Mouse (Mus musculus) kidney, embryonic 14.5 days (tissue): ENCODE measurements around the gene Cspg4. TPM values are rescaled to one million over a fixed set of nuclear protein-coding genes. Genes with fewer than 3 reads are reported as not detected.
"Not testable (repeated sequence)": the region's sequence is repeated elsewhere in the genome, so short reads cannot be mapped to it uniquely, and the experiment has no call there.

Experiments
- ATAC-seq: fragments of 200-750 bp; cut with Nextera tagmentation; 2 replicates; pipeline ENCODE4 v1.8.0; 2017; ENCODE audit warnings: moderate number of reproducible peaks, mild to moderate bottlenecking, moderate TSS enrichment, moderate library complexity; ENCODE audit not compliant: low FRiP score, low TSS enrichment
- H3K27ac ChIP-seq: fragments of 300-500 bp; sonication (generic); 2 replicates; pipeline ENCODE4 v1.5.1; 2014; ENCODE audit warnings: low read depth, mild to moderate bottlenecking, low read length, moderate library complexity, mixed read lengths
- H3K27me3 ChIP-seq: fragments of 300-500 bp; sonication (generic); 2 replicates; pipeline ENCODE4 v1.6.1; 2014; ENCODE audit warnings: mild to moderate bottlenecking, low read length; ENCODE audit not compliant: control insufficient read depth, insufficient read depth
- H3K36me3 ChIP-seq: fragments of 300-500 bp; sonication (generic); 2 replicates; pipeline ENCODE4 v1.6.1; 2014; ENCODE audit warnings: low read length, mixed read lengths; ENCODE audit not compliant: control insufficient read depth, insufficient read depth
- H3K4me1 ChIP-seq: fragments of 300-500 bp; sonication (generic); 2 replicates; pipeline ENCODE4 v1.6.1; 2014; ENCODE audit warnings: low read length, mixed read lengths; ENCODE audit not compliant: control insufficient read depth, insufficient read depth
- H3K4me2 ChIP-seq: fragments of 300-500 bp; sonication (generic); replicated peaks from 2 replicates; pipeline ENCODE4 v1.6.1; 2014; ENCODE audit warnings: low read depth, mild to moderate bottlenecking, low read length
- H3K4me3 ChIP-seq: fragments of 300-500 bp; sonication (generic); 2 replicates; pipeline ENCODE4 v1.5.1; 2014; ENCODE audit warnings: mild to moderate bottlenecking, low read length
- H3K9ac ChIP-seq: fragments of 300-500 bp; sonication (generic); 2 replicates; pipeline ENCODE4 v1.6.1; 2014; ENCODE audit warnings: low read depth, mild to moderate bottlenecking, low read length, moderate library complexity
- H3K9me3 ChIP-seq: fragments of 300-500 bp; sonication (generic); 2 replicates; pipeline ENCODE4 v1.6.1; 2016; ENCODE audit warnings: low read length; ENCODE audit not compliant: control insufficient read depth
- WGBS: fragments of 180-500 bp; shearing (Covaris S2); extraction: QIAGEN DNeasy Blood & Tissue Kit; methylation state at CpG from one replicate; pipeline ENCODE4 v1.1.7; 2014; 5-methylcytosine and 5-hydroxymethylcytosine counted together
- polyA plus RNA-seq: library from polyadenylated mRNA; unstranded; fragments of >200 nt; fragmentation: Nextera tagmentation; extraction: Ambion mirVana; gene quantifications from 2 replicates; pipeline ENCODE4 v1.2.1, GENCODE M21; 2014

Cspg4 gene
- polyA plus RNA-seq, 1 experiment from 2014 or later, result 19.2 TPM

DNA sequence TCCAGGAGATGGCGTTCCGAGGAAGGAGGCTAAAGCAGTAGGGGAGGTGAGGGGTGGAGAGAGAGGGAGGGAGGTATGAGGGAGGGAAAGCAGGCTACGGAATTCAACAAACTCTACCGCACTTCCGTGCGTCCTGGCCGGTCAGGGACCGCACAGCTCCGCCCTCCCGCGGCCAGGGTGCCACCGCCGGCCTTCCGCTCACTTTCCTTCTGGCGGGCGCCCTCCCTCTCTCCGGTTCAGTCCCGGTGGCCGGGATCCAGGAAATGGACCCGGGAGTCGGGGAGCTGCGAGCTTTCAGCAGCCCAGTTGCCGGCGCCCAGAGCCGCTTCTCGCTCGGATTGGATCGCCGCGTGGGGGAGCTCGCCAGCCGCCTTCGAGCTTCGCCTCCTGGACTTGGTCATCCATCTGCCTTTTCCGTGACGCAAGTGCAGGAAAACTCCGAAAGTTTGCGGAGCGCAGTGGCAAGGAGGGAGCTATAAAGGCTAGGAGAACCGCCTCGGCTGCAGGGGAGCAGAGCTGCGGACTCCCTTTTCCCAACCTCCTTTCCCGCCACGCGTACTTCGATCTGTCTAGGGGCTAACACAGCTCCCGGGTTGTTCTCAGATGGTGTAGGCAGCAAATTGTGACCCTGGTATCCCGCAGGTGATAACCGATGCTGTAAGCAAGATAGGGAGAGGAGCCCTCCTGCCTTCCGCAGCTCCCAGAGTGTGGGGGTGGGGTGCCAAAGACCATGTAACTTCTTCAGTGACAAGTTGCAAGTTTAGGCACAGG lies 63.4 kb downstream of the Cspg4 start, which contains the start of gene Snx33:
Gene Snx33, minus strand, starts transcription at position 331 of the 771 bp plus-strand sequence.
- H3K9me3 ChIP-seq, result no peaks in the 10 kb centered on the region
- H3K27ac ChIP-seq, result peak within 1 kb of the TSS; percentile 87
- WGBS, result under 1% methylated on average over 50 of the region's 50 CpGs
- peak within 1 kb of the TSS; percentile 44 for H3K4me3 ChIP-seq
- H3K4me1 ChIP-seq, result peaks cover 37% of the 10 kb centered on the region
- peaks cover 6% of the 10 kb centered on the region; the same call in 1 of the 2 replicates for H3K36me3 ChIP-seq
- no peaks in the 10 kb centered on the region for H3K27me3 ChIP-seq
- H3K9ac ChIP-seq, result peak within 1 kb of the TSS; percentile 64
- peak; percentile 85 for ATAC-seq
- H3K4me2 ChIP-seq, result peak within 1 kb of the TSS; percentile 71

DNA sequence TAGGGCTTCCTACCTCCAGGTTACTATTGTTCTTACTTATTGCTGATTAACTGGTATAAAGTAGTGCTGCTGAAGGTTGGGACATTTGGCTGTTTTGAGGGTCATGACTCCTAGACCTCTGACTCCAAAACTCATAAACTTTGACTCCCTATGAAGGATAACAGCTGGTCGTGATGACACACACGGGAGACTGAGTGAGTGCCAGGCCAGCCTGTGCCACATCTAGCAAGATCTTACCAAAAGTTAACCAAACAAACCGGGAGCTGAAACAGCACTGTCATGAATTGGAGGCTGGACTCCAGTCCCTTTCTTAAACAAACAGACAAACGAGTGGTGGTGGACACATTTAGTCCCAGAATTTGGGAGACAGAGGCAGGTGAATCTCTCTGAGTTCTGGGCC lies 64.7 kb downstream of the Cspg4 start:
- WGBS, result 15% methylated on average over 4 of the region's 4 CpGs
- ATAC-seq, result no peak
- Histone ChIP-seq H3K9me3 (no peaks in the 10 kb centered on the region), H3K4me1 (peaks cover 24% of the 10 kb centered on the region), H3K4me2 (no peak overlapping the region), H3K4me3 (no peak overlapping the region), H3K36me3 (peaks cover 6% of the 10 kb centered on the region; the same call in 1 of the 2 replicates), H3K27ac (no peak overlapping the region), H3K27me3 (no peaks in the 10 kb centered on the region), H3K9ac (no peak overlapping the region)

DNA sequence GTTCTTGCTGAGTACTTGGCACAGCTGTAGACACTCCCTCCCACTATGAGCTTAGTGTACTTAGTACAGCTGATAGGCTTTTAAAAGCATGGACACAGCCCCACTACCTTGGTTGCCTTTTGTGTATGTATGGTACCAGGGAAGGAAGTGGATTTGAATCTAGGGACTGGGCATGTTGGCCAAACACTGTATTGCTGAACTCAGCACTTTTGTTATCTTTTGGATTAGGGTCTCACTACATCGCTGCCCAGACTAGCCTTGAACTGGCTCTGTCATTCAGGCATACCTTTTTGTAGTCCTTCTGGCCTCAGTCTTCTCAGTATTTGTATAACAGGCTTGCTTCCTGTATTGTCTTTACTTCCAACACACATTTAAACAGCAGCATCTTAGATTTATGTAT lies 65.7 kb downstream of the Cspg4 start:
- ATAC-seq, result no peak
- H3K4me1 ChIP-seq, result peaks cover 15% of the 10 kb centered on the region
- no peaks in the 10 kb centered on the region for H3K9me3 ChIP-seq
- H3K27me3 ChIP-seq, result no peaks in the 10 kb centered on the region
- H3K27ac ChIP-seq, result no peak overlapping the region
- H3K36me3 ChIP-seq, result peaks cover 6% of the 10 kb centered on the region; the same call in 1 of the 2 replicates
- 84% methylated on average over 1 of the region's 1 CpGs for WGBS
- H3K4me2 ChIP-seq, result no peak overlapping the region
- H3K9ac ChIP-seq, result no peak overlapping the region
- H3K4me3 ChIP-seq, result no peak overlapping the region

DNA sequence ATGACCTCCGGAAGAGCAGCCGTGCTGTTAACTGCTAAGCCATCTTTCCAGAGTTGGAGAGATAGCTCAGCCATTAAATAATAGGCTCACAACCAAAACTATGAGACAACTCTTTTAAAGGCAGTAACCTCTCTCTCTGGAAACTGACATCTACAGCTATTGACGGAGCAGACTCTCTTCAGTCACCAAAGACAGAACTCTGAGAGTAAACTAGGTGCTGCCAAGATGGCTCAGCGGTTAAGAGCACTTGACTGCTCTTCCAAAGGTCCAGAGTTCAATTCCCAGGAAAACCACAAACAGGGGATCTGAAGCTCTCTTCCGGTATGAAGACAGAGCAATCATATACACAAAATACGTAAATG lies 72.0 kb downstream of the Cspg4 start:
- WGBS, result 20% methylated on average over 6 of the region's 6 CpGs
- Histone ChIP-seq H3K27me3 (no peaks in the 10 kb centered on the region), H3K9ac (peak overlapping the region; percentile 37; the same call in 1 of the 2 replicates), H3K4me3 (peak overlapping the region; percentile 85), H3K4me1 (0 out of 2 replicates have a peak, but pooled peaks cover 7% of the 10 kb centered on the region), H3K27ac (peak overlapping the region; percentile 47; the same call in 1 of the 2 replicates), H3K9me3 (no peaks in the 10 kb centered on the region), H3K36me3 (no peaks in the 10 kb centered on the region), H3K4me2 (peak overlapping the region; percentile 65)
- ATAC-seq, result no peak

DNA sequence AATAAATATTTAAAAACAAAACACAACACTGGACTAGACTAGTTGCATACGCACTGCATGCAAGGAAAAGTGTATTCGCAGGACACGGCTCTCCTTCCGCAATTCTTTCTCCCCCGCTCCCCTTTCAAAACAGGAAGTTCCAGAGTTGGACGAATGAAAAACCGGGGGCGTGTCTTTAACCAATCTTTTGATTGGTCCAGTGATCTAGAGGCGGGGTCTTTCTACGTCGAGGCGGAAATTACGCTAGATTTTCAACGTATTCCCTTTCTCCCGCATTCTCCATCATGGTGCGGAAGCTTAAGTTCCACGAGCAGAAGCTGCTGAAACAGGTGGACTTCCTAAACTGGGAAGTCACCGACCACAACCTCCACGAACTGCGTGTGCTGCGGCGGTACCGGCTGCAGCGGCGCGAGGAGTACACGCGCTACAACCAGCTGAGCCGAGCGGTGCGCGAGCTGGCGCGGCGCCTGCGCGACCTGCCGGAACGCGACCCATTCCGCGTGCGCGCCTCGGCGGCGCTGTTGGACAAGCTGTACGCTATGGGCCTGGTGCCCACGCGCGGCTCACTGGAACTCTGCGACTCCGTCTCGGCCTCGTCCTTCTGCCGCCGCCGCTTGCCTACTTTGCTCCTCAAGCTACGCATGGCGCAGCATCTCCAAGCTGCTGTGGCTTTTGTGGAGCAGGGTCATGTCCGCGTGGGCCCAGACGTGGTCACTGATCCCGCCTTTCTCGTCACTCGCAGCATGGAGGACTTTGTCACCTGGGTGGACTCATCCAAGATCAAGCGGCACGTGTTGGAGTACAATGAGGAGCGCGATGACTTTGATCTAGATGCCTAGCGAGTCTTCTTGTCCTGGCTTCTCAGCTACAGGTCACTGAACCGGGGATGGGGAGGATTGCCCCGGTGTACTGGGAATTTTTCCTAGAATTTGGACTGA lies 72.7 kb downstream of the Cspg4 start, which contains the start of gene Imp3:
Gene Imp3, plus strand, starts transcription at position 253 of the 938 bp plus-strand sequence.
- WGBS, result under 1% methylated on average over 73 of the region's 73 CpGs
- H3K9me3 ChIP-seq, result no peaks in the 10 kb centered on the region
- peak within 1 kb of the TSS; percentile 85 for H3K4me3 ChIP-seq
- H3K4me2 ChIP-seq, result peak within 1 kb of the TSS; percentile 82
- ATAC-seq, result peak; percentile 93
- peak within 1 kb of the TSS; percentile 82 for H3K9ac ChIP-seq
- H3K36me3 ChIP-seq, result no peaks in the 10 kb centered on the region
- H3K27me3 ChIP-seq, result no peaks in the 10 kb centered on the region
- H3K4me1 ChIP-seq, result 0 out of 2 replicates have a peak, but pooled peaks cover 7% of the 10 kb centered on the region
- H3K27ac ChIP-seq, result peak within 1 kb of the TSS; percentile 85

GRCm38 (mm10) chr9:56938374-56938773 lies 73.5 kb downstream of the Cspg4 start:
- Histone ChIP-seq H3K4me2 (peak overlapping the region; percentile 82), H3K9ac (peak overlapping the region; percentile 82), H3K4me3 (peak overlapping the region; percentile 85), H3K27me3 (no peaks in the 10 kb centered on the region), H3K4me1 (0 out of 2 replicates have a peak, but pooled peaks cover 7% of the 10 kb centered on the region), H3K9me3 (no peaks in the 10 kb centered on the region), H3K27ac (peak overlapping the region; percentile 85; the same call in 1 of the 2 replicates), H3K36me3 (no peaks in the 10 kb centered on the region)
- no peak for ATAC-seq
- WGBS, result 2% methylated on average over 7 of the region's 7 CpGs

- not testable (repeated sequence) for H3K4me3 ChIP-seq, ATAC-seq, H3K27me3 ChIP-seq, H3K4me2 ChIP-seq, H3K4me1 ChIP-seq, H3K9me3 ChIP-seq, H3K27ac ChIP-seq, H3K9ac ChIP-seq, H3K36me3 ChIP-seq
- 33% methylated on average over 3 of the region's 3 CpGs for WGBS
These were observed 82.6 kb downstream of the Cspg4 start for GRCm38 (mm10) chr9:56947481-56947880.

DNA sequence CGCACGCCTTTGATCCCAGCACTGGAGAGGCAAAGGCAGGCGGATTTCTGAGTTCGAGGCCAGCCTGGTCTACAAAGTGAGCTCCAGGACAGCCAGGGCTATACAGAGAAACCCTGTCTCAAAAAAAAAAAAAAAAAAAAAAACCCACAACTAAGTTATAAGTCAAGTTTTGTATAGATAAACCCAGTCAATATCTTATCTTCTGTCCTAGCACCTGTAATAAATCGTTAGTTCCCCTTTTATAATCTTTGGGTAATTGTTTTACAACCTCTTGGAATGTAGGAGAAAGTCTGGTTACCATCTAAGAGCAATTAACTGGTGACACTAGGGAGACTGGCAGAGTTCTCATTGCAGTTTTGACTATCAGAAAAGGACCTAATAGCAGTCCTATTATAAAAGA lies 83.9 kb downstream of the Cspg4 start:
- H3K9ac ChIP-seq, H3K4me3 ChIP-seq, H3K36me3 ChIP-seq, H3K4me2 ChIP-seq, H3K9me3 ChIP-seq, H3K4me1 ChIP-seq, ATAC-seq, H3K27me3 ChIP-seq, H3K27ac ChIP-seq: not testable (repeated sequence)
- 51% methylated on average over 5 of the region's 5 CpGs for WGBS
